Mouse (Mus musculus) cerebellum, adult 9-11 months (tissue): ENCODE data around the gene Gk5.
"Not testable (repeated sequence)": the region's sequence is repeated elsewhere in the genome, so short reads cannot be mapped to it uniquely, and the experiment has no call there.

Experiments
- DNase-seq: peaks from one replicate; pipeline ENCODE4 v3.0.0; 2022

Gk5 gene

DNA sequence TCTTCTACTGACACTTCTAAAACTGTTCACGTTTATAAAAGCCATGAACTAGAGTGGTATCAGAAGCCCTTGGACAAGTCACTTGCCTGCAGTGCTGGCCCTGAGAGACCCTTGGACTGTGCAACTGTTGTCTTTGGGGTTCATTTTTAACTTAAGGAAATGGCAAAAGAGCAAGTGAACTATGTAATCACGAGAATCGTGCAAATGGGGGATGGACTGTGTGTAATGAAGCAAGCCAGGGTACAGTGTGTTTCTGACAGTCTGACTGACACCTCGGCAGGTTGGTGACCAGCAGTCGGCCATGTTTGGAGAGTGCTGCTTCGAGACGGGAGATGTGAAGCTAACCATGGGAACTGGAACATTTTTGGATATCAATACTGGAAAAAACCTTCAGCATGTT lies 33.6 kb downstream of the Gk5 start:
- DNase-seq = no peak

DNA sequence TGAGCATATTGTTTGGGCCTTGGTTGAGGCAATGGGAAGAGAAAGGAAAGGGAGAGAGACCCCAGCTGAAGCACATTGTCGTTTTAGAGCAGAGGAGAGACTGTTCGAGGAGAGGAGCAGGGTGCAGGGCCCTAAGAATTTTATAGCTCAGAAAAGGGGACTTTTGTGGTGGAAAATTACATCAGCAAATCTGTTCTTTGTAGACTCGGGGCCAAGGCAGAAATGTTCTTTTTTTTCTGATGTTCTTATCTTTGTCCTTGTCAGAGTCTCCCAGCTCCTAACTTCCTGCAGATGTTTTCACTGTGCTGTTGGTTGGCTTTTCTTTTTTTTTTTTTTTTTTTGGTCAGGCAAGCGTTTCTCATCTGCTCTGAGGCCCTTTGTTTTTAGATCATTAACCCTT lies 39.3 kb downstream of the Gk5 start:
- DNase-seq = no peak

DNA sequence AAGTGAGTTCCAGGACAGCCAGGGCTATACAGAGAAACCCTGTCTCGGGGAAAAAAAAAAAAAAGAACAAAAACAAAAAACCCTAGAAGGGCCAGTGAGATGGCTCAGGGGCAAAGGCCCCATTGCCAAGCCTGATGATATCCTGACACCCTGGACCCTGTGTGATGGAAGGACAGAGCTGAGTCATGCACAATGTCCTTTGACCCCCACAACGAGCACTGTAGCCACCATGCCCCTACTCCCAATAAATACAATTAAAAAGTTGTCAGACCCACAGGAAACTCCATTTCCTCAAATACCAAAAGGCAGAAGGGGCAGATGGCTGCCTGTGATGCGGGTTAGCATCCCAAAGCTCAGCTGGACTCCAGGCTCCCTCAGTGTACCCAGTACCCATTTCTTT lies 39.9 kb downstream of the Gk5 start:
- DNase-seq = no peak

DNA sequence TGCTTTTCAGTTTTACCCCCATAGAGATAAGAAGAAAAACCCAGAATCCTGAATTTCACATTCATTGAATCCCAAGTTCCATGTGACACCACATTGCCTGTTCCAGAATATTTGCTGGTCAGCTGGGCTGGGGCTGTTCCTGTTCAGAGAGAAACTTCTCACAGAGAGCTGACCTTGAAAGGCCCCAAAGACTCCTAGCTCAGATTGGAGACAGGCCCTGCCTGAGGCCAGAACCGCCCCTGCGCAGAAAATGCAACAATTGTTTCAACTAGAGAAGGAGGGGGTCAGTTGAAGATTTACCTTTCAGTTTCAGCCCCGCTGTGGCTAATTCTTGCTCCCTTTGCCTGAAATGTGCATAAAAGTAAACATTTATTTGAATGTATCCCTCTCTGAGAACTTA lies 41.6 kb downstream of the Gk5 start:
- no peak for DNase-seq

DNA sequence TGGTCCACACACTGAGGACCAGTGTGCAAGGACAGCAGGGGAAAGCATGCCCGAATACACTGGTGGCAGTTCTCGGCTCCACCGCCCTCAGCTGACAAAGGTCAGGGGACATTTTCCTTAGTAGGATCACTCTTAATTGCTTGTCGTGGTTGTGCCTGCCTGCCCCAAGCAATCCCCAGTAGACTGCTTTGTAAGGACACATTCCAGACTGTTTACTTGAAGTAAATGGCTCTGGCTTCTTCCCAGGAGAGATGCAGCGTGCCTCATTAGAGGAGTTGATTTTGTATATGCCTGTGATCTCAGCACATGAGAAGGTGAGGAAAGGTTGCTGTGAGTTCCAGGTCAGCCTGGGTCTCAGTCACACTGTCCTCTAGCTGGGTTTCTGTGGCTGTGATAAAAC lies 43.3 kb downstream of the Gk5 start:
- no peak for DNase-seq

DNA sequence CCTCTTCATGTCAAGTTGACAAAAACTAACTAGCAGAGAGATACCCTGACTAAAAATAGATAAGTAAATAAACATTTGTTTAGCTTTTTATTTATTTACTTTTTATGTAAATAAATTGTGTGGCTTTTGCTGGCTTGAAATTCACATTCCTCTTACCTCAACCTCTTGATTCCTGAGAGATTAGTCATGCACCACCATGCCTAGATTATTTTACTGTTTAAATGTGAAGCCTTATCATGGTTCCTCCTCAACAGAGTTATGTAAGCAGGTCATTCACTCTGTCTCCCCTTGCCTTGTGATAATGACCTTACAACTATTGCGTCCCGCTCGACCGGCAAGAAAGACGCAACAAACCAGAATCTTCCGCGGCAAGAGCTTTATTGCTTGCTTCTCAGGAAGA lies 44.3 kb downstream of the Gk5 start:
- no peak for DNase-seq

DNA sequence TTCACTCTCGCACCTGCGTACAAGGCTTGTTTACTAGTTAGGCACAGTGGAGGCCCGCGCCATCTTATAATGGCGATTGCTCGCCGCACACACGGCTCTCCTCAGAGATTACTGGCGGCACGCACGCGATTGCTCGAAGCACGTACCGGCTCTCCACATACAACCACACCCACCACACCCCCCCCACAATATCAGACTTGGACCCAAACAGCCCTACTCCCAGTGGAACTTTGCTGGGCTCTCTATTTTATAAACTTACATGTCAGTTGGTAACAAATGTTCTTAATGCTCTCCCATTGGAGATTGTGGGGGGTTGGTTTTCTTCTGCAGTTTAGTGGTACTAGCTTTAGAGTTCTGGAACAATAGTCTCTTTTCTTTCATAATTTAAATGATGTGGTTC lies 44.8 kb downstream of the Gk5 start:
- DNase-seq = not testable (repeated sequence)

DNA sequence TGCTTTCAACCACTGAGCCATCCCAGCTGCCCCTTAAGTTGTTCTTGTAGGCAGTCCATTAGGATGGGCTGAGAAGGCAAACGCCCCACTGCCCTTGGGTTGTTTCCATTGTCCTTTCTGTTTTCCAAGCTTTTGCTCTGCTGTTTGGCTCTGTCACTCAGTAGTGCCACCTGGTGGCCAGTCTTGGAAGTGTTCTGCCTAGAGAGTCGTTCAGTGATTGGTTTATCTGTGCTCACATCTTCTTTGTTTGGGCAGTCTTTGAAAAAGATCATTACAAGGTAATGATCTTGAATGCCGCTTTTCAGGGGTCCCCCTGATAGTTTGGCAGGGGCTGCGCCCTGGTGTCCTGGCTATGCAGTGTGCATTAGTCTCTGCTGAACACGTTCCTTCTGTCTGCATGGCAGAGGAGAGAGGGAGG lies 48.0 kb downstream of the Gk5 start:
- DNase-seq = peak; percentile 8

DNA sequence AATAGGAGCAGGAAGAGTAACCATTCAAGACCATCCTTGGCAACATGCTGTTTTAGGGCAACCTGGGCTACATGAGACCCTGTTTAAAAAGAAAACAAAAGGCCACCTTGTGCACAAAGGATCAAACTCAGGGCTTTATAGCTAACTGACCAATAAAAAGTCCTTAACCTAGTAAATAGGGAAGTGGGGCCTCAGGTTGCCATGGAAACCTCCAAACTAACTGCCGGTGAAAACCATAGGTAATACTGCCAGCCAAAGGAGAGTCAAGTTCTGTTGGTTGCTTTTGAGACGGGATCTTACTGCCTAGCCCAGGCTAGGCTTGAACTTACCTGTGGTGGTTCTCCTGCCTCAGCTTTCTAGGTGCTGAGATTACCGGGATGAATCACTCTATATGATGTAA lies 51.4 kb downstream of the Gk5 start:
- no peak for DNase-seq

DNA sequence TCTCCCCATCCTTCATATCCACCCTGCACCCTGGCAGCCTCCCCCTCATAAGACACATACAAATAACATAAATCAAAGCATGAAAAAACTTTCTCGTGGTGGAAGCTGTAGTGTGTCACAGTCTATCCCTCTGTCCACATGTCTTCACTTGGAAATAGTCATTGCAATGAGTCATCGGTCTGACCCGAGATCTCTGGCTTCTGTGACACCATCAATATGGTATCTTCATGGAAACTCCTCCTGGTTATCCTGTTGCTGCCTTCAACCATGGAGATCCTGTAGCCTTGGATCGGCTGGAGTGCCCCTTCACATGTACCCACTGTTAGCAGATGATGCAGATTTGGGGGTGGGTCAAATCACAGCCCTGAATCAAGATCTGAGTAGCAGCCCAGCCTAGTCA lies 65.7 kb downstream of the Gk5 start:
- DNase-seq = no peak

DNA sequence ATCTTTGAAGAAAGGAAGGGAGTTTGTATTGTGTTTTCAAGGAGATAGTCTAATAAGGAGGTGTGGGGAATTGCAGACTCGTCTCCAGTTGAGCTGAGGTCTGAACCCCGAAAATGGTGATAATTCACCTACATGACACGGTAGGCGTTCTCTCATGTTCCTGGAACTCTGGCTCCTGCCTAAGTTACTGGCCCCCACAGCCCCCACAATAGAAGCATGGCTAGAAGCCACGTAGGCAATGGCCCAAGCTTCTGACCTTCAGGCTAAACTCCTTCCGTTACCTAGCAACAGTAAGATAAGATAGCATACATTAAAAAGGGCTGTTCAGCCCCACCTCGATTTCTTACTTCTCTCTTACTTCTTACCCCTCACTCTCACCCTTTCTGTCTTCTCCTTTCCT lies 67.5 kb downstream of the Gk5 start:
- DNase-seq = no peak

DNA sequence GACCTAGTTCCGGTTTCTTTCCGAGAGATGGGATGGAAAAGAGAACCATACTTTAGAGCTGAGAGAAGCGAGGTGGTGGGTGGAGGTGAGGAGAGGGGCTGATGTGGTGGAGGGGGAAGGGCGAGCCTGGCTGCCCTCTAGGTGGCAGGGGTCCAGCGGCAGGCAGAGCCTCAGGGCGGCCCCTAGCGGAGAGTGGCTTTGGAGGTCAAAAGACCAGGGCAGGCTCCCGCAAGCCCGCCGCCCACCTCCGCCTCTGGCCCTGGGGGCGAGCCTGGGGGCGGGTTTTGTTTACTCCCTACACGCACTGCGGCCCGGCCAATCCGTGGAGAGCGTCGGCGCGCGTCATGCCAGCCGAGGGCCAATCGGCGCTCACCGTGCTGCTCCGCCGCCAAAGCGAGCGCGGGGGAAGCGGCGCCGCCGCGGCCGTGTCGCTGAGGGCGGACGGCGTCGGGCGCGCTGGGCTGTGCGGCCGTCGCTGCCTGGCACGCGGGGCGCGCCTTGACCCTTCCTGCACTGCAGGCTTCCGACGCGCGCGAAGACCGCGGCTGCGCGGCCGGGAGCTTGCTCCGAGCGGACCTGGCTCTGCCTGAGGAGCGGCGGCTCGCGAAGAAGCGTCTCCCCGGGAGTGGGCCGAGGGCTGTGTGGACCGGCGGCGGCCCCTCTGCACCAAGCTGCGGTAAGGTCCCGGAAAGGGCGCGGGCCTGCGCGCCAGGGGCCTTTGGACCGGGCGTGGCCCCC lies 76.9 kb downstream of the Gk5 start, which contains the start of gene Tfdp2:
Gene Tfdp2 (plus strand): TSS at position 391 of the 738 bp plus-strand sequence.
- peak; percentile 90 for DNase-seq

DNA sequence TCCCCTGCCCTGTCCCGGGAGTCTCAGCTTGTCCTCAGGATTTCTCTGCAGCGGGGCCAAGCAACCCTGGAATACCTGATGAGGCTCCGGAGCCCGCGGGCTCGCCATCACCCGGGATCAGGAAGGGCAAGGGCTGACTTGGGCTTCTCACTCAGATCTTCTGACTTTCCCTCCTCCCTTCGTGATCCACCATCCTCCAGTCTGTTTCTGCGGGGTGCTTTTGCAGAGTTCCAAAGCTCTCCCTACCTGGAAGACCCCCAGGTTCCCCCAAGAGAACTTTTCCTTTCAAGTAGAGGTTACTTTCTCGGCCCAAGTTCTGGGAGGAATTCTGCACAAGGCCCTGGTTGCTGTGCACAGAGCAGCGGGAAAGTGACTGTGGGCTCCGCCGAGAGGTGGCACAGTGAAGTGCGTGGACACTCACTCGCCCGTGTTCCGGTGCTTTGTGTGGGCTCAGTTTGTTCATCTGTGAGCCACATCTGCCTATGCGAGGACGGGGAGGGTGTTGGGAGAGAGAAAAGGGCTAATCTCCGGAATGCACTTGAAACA lies 77.5 kb downstream of the Gk5 start:
- peak; percentile 48 for DNase-seq

DNA sequence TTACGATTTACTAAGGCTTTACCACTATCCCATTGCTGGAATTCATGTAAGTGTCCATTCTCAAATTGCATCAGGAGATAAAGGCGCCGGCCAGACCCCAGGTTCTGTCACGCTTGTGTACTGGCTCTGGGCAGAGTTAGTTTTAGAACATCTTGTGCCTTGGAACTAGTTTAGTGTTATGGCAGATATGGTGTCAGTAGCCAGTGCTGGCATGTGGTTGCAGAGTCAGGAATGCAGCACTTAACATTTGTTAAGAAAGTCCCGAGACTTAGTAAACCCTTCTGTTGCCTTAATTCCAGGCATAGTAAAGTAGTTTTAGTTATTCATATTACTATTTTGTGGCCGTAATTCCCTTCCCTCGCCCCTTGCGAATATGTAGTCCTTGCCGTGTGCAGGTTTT lies 78.6 kb downstream of the Gk5 start:
- DNase-seq = no peak

DNA sequence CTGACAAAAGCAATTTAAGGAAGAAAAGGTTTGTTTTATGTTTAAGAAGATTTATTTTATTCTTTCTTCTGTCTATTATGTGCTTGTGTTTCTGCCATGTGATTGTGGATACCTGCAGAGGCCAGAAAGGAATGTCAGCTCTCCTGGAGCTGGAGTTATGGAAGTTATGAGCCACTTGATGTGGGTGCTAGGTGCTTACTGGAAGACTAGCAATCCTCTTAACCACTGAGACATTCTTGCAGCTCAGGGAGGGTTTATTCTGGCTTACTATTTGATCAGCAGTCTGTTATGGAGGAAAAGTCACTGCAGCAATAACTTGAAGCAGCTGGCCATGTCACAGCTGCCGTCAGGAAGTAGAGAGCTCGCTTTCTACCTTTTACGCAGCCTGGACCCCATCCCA lies 84.5 kb downstream of the Gk5 start:
- no peak for DNase-seq

DNA sequence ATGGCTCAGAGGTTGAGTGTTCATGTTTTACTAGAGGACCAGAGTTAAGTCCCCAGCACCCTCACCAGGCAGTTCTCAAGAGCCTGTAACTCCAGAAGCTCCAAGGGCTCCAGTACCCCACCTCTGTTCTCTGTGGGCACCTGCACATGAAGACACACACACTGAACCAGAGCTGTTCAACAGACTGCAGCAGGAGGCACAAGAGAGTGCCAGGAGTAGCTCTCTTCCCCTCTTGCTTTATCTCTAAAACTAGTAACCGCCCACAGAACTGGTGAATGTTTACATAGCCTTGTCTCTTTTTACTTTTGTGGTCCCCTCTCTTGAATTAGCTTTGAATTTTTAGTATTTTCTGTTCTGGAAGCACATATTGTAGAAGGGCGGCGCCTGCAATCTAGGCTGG lies 88.3 kb downstream of the Gk5 start:
- no peak for DNase-seq

DNA sequence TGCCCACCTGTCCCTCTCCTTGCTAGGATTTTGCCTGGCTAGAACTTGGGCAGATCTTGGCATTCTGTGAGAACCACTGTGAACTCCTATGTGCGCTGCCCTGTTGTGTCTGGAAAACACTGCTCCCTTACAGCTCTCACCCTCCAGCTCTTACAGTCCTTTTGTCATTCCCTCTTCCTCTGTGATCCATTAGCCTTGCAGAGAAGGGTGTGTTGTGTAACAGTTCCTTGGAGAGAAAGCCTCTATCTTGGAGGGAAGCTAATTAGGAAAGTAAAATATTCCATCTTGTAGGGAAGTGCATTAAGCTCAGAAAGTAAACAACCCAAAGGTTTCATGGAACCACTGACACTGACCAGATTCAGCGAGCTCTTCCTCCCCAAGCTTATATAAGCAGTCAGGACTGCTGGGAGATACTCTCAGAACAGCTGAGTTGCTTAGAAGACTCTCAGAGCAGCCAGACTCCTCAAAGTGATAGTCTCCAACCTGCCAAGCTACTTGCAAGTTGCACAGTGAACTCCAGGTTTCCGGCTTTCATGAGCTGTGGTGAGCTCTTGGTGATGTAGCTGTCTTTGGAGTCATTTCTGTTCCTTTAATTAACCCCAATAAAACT lies 94.0 kb downstream of the Gk5 start:
- no peak for DNase-seq

DNA sequence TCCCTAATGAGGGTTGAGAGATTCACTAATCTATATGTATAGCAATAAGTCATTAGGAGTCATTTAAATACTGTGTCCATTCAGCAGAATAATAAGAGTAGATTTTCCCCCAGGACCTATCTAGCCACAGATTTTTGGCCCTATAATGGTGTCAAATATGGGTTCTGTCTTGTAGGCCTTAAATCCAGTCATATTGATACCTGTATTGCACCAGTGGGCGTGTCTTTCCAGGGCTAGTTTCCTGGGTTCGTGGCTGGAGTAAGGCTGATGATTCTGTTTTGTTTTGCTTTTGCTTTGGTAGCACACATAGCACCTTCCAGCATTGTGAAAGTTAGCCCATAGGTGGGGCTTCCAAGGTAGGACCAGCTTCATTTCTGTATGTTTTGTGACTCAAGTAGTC lies 95.0 kb downstream of the Gk5 start:
- DNase-seq = no peak

DNA sequence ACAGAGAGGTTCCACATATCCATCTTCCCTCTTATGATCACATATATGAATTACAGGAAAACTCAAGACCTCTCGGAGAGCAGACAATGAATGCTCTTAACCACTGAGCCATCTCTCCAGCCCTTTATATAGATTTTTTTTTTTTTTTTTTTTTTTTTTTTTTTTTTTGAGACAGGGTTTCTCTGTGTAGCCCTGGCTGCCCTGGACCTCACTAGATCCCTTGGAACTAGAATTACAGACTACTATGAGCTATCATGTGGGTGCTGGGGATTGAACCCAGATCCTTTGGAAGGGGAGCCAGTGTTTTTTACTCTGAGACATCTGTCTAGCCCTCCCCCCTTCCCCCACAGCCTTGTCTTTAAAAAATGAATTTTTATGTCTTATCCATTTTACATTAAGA lies 98.1 kb downstream of the Gk5 start:
- DNase-seq = no peak

DNA sequence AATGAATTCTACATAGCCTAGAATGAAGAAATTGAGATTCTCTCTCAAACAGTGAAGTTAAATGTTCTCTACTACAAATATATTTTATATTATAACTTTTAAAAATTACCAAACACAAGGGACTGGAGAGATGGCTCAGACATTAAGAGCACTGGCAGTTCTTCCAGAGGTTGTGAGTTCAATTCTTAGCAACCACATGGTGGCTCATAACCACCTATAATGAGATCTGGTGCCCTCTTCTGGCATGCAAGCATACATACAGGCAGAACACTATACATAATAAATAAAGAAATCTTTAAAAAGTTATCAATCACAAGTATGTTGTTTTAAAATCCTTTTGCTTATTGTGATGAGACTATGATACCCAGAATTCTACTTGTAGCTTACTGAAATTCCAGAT lies 98.6 kb downstream of the Gk5 start:
- no peak for DNase-seq

DNA sequence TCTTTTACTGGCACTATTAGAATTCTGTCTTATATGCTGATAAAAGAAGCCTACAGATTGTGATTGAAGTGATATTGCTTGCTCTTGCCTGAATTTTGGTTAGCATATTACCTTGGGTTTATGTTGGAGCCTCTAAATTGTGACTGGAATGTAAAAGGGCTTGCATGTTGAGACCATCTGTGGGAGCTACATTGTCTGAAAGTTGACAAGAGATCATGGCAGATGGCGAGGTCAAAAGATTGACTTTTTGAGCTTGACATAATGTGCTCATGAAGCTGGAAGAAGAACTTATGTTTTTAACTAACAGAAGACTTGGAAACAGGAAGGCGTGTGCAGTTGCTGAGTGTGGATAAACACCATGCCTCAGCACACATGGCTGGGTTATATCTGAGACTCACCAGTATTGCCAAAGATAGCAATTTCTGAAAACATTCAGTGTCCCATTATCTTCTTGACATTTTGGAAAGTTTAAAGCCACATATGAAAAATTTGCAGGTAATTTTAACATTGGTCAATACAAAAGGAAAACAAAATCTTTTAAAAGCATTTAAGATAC lies 100.0 kb downstream of the Gk5 start:
- no peak for DNase-seq

DNA sequence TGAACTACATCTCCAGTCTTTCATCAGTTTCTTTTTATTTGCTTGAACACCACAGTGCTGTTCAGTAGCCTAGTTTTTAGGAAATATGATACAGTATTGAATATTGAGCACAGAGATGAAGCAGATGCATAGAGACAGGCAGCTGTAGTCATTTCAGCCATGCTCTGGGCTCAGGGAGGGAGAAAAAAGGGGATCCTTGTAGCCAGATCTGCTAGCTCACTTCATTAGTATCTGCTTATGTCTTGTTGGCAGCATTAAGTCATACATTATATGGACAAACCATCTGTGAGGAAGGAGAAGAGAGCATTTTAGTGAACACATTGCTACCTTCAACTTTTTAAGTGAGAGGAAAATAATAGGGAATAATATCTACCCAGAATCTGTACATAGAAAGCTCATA lies 101.3 kb downstream of the Gk5 start:
- DNase-seq = no peak

DNA sequence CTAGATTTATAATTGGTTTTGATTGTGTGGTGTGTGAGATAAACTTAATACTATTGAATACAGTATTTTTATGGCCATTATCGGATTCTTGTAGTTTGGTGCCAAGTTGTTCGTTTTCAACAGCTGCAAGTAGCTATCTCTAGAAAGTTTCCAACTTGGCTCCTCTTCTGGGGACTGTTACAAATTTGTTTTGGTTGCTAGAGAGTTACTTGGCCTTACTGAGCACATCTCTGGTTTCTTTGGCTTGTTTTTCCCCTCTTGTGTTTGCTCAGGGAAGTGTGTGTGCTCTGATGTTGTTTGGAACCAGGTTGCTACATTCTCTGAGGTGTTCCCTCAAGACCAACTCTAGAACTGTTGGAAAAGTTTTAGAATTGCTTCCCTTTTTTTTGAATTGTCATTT lies 104.1 kb downstream of the Gk5 start:
- no peak for DNase-seq

DNA sequence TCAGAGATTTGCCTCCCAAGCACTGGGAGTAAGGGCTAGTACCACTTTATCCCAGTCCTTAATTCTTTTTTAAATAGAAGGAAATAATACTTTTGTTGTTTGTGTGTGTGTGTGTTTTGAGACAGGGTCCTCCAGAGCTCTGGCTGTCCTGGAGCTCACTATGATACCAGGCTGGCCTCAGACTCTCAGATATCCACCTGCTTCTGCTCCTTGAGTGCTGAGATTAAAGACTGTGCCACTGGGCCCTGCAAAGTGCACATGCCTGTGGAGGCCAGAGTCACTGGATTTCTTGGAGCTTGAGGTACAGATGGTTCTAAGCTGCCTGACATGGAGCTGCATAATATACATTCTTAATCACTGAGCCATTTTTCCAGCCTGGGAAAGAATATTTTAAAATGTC lies 109.1 kb downstream of the Gk5 start:
- no peak for DNase-seq
